Mouse (Mus musculus): ENCODE measurements around the gene Gcfc2. TPM values are rescaled to one million over a fixed set of nuclear protein-coding genes. Genes with fewer than 3 reads are reported as not detected.

The Gcfc2 gene
- total RNA-seq (2021) = 1 to 10 TPM; 6.2 to 7.0 TPM
- long read RNA-seq, experiment 1, full-length matches to known transcripts = 1 of 5 reads
- long read RNA-seq, experiment 1, partial matches to known transcripts = 1 of 5 reads
- long read RNA-seq, experiment 1, other reads (novel, unspliced or antisense) = 3 of 5 reads
- long read RNA-seq, experiment 2, full-length matches to known transcripts = 8 of 16 reads
- long read RNA-seq, experiment 2, partial matches to known transcripts = 1 of 16 reads
- long read RNA-seq, experiment 2, other reads (novel, unspliced or antisense) = 7 of 16 reads

GRCm38 (mm10) chr6:81923523-81924142, at the start of gene Gcfc2:
Gcfc2 (plus strand) TSS chr6:81923669.
- peak; percentile 99 for DNase-seq (ENCODE audit: low spot score in 2 of 2)

DNA sequence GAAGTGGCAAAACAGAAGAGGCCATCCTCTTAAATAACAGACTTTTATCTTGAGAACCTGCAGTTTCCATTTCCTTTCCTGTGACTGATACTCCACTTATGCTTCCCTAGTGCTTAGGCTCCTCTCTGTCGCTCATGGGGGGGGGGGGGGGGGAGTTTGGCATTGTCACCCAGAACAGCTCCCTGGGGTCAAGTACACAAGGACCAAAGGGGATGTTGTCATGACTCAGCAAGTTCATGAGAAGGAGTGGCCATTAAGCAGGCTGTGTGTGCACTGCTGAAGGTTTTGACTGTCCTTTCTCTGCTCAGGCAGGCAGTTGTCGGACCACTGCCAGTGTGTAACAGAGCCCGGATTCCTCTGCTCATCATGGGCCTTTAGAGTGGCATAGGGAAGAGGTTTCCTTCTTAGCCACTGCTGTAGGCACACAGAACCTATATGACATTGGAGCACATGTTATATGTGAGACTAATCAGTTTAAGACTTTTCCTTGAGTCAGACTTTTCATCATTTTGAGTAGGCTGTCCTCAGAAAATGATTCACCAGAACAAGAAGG, 27.7 kb upstream of the Gcfc2 start:
- DNase-seq (ENCODE audit: low spot score in 2 of 2) = peak in 1 of 2 experiments; percentile 18

DNA sequence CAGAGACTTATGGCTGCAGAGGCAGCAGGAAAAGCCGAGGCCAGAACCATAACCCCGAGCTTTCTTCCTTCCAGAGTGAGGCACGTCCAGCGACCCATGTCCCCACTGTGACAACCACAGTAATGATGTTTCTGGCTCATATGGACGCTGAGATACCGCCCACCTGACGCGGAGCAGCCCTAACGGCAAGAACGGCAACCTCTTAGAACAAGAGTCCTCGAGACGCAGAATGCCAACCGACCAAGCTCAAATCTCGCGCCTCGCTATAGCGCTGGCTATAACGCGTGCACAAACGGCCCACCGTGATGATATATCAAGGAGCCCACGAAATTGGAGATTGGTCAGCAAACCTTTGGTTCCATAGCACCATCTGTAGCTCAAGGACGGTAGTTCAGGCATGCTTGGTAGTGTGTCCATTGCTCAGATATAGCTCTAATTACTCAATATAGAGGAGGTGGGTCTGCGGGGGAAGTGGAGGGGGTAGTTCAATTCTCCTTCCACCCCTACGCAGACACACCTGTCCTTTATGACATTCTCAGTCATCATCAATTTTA, 13.1 kb upstream of the Gcfc2 start:
- no peak for DNase-seq (ENCODE audit: low spot score in 2 of 2)

DNA sequence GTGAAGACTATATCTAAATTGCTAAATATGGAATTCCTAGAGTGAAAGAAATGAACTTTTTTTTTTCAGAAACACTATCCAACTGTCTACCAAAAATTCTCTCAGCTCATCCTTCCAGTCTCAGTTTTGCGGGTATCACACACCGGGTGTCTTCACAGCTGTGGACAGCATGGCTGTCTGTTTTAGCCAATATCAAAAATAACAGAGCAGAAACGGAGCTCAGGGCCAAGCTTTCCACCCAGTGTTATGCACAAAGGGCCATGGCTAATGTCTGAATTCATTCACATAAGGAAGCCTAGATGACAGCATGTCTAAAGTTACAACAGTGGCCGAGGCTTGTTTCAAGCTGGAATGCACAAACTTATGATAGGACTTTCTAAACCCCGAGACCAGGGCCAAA, 12.2 kb upstream of the Gcfc2 start:
- no peak for DNase-seq (ENCODE audit: low spot score in 2 of 2)

DNA sequence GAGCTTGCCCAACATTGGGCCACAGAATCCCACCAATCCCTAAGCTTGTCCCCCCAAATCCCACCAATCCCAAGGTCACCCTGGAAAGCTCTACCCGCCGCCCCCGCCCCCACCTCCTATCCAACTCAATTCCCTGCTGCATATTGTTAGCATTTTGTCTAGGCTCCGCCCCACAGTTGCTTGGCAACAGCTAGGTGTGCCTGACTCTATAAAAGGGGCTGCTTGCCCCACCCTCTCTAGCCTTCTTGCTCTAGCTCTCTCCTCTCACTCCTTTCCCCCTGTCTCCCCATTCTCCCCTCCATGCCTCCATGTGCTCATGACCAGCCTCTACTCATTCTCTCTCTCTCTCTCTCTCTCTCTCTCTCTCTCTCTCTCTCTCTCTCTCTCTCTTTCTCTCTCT, 11.8 kb upstream of the Gcfc2 start:
- no peak for DNase-seq (ENCODE audit: low spot score in 2 of 2)

- no peak for DNase-seq (ENCODE audit: low spot score in 2 of 2)
Observed at GRCm38 (mm10) chr6:81912177-81912576, 11.3 kb upstream of the Gcfc2 start.

- DNase-seq (ENCODE audit: low spot score in 2 of 2) = no peak
Observed at GRCm38 (mm10) chr6:81924304-81924703, 835 bp downstream of the Gcfc2 start.

DNA sequence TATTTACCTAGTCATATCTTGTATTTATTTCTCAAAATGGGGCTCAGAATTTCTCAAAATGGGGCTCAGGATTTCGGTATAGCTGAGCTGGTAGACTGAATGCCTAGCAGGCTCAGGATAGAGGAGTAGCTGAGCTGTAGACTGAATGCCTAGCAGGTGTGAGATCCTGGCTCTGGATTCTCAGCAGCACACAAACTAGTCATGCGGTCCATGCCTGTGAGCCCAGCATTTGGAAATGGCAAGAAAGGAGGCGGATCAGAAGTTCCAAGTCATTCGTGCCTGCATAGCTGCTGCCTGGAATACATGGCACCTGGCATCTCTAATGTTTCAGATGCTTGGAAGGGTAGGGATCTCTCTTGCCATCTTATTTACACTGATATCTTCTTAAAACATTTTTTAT, 5.9 kb downstream of the Gcfc2 start:
- no peak for DNase-seq (ENCODE audit: low spot score in 2 of 2)

DNA sequence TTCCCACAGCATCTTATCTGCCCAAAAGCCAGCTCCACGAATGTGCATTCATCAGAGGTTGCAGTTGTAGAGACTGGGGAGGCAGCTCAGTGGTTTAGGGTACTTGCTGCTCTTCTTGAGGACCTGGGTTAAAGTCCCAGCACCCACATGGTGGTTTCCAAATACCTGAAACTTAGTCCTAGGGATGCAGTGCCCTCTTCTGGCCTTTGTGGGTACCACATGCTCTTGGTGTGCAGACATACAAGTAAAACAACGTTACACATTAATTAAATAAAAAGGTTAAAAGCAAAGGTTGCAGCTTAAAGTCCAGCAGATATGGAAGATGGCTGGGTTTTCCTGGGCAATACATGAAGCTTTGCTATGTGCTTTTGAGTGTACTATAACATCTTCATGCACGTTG, 9.8 kb downstream of the Gcfc2 start:
- DNase-seq (ENCODE audit: low spot score in 2 of 2) = no peak

GRCm38 (mm10) chr6:81941718-81942117, 18.2 kb downstream of the Gcfc2 start:
- no peak for DNase-seq (ENCODE audit: low spot score in 2 of 2)

DNA sequence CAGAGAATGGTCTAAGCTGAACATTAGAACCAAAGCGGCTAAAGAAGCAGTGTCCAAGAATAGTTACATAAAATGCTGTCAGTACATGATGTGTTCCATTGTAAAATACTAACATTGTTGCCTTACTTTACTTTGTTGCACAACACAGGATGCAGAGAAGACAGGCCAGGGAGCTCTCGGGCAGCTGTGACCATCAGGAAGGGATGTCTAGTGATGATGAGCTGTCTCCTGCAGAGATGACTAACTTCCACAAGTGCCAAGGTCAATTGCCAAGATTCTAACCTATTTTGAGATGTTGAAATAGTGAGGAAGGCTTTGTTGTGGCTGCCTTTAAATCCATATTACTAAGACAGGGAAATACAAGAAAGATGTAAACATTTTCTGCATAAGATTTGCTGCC, 19.8 kb downstream of the Gcfc2 start:
- no peak for DNase-seq (ENCODE audit: low spot score in 2 of 2)

GRCm38 (mm10) chr6:81944432-81944831, 21.0 kb downstream of the Gcfc2 start:
- DNase-seq (ENCODE audit: low spot score in 2 of 2) = no peak

GRCm38 (mm10) chr6:81946906-81947305, 23.4 kb downstream of the Gcfc2 start:
- no peak for DNase-seq (ENCODE audit: low spot score in 2 of 2)

GRCm38 (mm10) chr6:81955133-81955532, 31.7 kb downstream of the Gcfc2 start:
- no peak for DNase-seq (ENCODE audit: low spot score in 2 of 2)

DNA sequence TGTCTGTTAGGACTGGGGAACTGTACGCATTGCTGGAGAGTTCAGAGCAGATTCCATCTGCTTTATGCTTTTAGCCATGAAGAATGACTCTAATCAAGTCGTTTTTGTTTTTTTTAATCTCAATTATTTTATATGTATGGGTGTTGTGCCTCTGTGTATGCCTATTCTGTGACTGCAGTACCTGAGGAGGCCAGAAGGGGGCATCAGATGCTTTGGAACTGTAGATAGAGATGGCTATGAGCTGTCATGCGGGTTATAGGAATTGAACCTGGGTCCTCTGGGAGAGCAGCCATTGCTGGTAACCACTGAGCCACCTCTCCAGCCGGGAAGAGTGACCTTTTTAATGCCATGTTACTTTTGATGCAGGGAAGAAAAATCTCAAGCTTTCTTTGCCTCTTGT, 32.9 kb downstream of the Gcfc2 start:
- DNase-seq (ENCODE audit: low spot score in 2 of 2) = no peak

- no peak for DNase-seq (ENCODE audit: low spot score in 2 of 2)
Observed at GRCm38 (mm10) chr6:81957992-81958391, 34.5 kb downstream of the Gcfc2 start.

GRCm38 (mm10) chr6:81959866-81960265, 36.4 kb downstream of the Gcfc2 start:
- DNase-seq (ENCODE audit: low spot score in 2 of 2) = no peak

GRCm38 (mm10) chr6:81960284-81960683, 36.8 kb downstream of the Gcfc2 start:
- DNase-seq (ENCODE audit: low spot score in 2 of 2) = no peak

DNA sequence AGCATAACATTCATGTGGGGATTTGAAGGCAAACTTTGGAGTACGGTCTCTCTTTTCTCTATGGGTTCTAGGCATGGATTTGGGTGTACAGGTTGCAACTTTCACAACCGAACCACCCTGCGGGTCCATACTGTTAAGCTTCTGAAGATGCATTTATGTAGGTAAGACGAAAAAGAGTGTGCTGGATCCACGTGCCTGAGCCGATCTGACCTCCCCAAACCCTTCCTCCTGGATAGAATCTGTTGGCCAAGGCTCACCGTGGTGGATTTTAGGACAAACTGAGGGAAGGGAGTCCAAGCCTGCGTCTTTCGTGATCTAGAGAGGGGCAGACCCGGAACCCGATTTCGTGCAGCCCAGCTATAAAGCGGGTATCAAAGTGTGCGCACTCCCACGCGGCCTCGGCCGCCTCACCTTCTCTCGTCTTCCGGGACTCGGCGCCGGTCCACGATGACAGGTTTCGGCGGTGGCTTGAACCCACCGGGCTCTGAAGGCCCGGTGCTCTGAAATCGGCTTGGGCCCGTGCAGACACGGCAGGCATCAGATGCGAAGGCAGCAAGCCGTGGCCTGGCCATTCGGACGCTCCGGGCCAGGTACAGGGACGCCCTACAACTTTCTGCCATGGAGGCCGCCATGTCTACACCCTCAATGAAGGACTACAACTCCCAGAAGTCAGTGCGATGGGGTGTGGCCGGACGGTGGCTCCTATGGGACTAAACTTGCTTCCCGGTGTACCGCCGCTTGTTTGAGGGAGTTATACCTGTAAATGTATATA, 42.0 kb downstream of the Gcfc2 start, which contains the start of gene Mrpl19:
Gene Mrpl19, minus strand, starts transcription at position 663 of the 772 bp plus-strand sequence.
- DNase-seq (ENCODE audit: low spot score in 2 of 2) = peak; percentile 92

DNA sequence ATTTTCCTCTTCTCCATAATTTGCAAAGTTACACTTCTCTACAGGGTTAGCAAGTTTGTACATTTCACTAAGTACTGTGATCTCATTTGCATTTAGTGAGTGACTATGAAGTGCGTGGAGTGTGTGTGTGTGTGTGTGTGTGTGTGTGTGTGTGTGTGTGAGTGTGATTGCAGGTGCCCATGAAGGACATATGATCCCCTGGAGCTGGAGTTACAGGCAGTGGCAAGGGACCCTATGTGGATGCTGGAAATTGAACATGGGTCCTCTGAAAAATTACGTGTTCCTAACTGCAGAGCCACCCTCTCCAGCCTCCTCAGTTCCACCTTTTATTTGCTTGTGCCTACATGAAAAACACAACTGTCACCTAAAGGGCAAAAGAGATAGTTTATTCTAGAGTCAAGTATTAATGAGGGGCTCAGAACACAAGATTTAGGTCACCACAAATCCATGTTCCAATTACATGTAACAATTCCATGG, 42.6 kb downstream of the Gcfc2 start:
- DNase-seq (ENCODE audit: low spot score in 2 of 2) = no peak

DNA sequence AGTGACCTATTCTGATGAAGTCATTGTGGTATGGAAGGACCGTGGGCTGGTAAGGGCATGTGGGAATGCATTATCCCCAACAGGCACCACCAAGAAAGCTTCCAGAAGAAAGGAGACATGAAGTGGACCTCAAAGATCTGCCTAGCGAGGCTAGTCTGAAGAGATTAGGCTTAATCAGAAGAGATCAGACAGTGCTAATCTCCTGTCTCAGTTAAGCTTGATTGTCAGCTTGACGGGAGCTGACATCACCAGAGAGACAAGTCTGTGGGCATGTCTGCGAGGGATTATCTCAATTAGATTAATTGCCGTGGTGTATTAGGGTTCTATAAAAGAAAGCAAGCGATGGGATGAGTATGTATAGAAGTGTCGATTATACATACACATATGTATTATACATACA, 47.7 kb downstream of the Gcfc2 start:
- DNase-seq (ENCODE audit: low spot score in 2 of 2) = no peak
